Mouse (Mus musculus): ENCODE results near the gene Cpne4. TPM values are rescaled to one million over a fixed set of nuclear protein-coding genes. Genes with fewer than 3 reads are reported as not detected.
A peak's percentile ranks its signal among the peaks of the same experiment; 100 is the strongest.

Cpne4 gene
- polyA plus RNA-seq, 1 experiment, result 0.15 TPM

- H3K36me3 ChIP-seq (ENCODE audit: control insufficient read depth, insufficient read depth, low read length), result no peaks in the 10 kb centered on the region
- no peaks in the 10 kb centered on the region for H3K27me3 ChIP-seq (ENCODE audit: control insufficient read depth, insufficient read depth, low read length)
- peak; percentile 62; the same call in 1 of the 2 replicates for TF ChIP-seq CTCF (IDR thresholded peaks at IDR 0.05; ENCODE audit: borderline replicate concordance, control insufficient read depth, extremely low read depth, insufficient read depth, low read length, poor library complexity)
- no peak for TF ChIP-seq POLR2A (IDR thresholded peaks at IDR 0.05; ENCODE audit: control insufficient read depth, extremely low read depth, insufficient read depth, low read length, poor library complexity)
- peak; percentile 61 for DNase-seq
- WGBS, result 6% methylated on average over 25 of the region's 25 CpGs
- no peak overlapping the region for H3K27ac ChIP-seq (ENCODE audit: control insufficient read depth, insufficient read depth, low read length)
- no peak overlapping the region for H3K4me3 ChIP-seq (ENCODE audit: control insufficient read depth, insufficient read depth, low read length)
- no peaks in the 10 kb centered on the region for H3K4me1 ChIP-seq (replicated peaks; ENCODE audit: control insufficient read depth, insufficient read depth, low read length)
Observed at GRCm38 (mm10) chr9:104569480-104570167, 22.5 kb downstream of the Cpne4 start.

GRCm38 (mm10) chr9:104572856-104573255, 25.8 kb downstream of the Cpne4 start:
- Histone ChIP-seq H3K4me1 (replicated peaks; ENCODE audit: control insufficient read depth, insufficient read depth, low read length) (no peaks in the 10 kb centered on the region), H3K27ac (ENCODE audit: control insufficient read depth, insufficient read depth, low read length) (no peak overlapping the region), H3K4me3 (ENCODE audit: control insufficient read depth, insufficient read depth, low read length) (no peak overlapping the region), H3K36me3 (ENCODE audit: control insufficient read depth, insufficient read depth, low read length) (no peaks in the 10 kb centered on the region), H3K27me3 (ENCODE audit: control insufficient read depth, insufficient read depth, low read length) (no peaks in the 10 kb centered on the region)
- DNase-seq, result no peak
- TF ChIP-seq POLR2A (IDR thresholded peaks at IDR 0.05; ENCODE audit: control insufficient read depth, extremely low read depth, insufficient read depth, low read length, poor library complexity), result no peak
- TF ChIP-seq CTCF (IDR thresholded peaks at IDR 0.05; ENCODE audit: borderline replicate concordance, control insufficient read depth, extremely low read depth, insufficient read depth, low read length, poor library complexity), result no peak
- 90% methylated on average over 6 of the region's 6 CpGs for WGBS

- no peak overlapping the region for H3K4me3 ChIP-seq (ENCODE audit: control insufficient read depth, insufficient read depth, low read length)
- H3K27me3 ChIP-seq (ENCODE audit: control insufficient read depth, insufficient read depth, low read length), result no peaks in the 10 kb centered on the region
- H3K27ac ChIP-seq (ENCODE audit: control insufficient read depth, insufficient read depth, low read length), result no peak overlapping the region
- H3K36me3 ChIP-seq (ENCODE audit: control insufficient read depth, insufficient read depth, low read length), result no peaks in the 10 kb centered on the region
- TF ChIP-seq CTCF (IDR thresholded peaks at IDR 0.05; ENCODE audit: borderline replicate concordance, control insufficient read depth, extremely low read depth, insufficient read depth, low read length, poor library complexity) (peak; percentile 65; the same call in 1 of the 2 replicates), POLR2A (IDR thresholded peaks at IDR 0.05; ENCODE audit: control insufficient read depth, extremely low read depth, insufficient read depth, low read length, poor library complexity) (no peak)
- whole genome bisulfite sequencing, result 6% methylated on average over 6 of the region's 6 CpGs
- no peaks in the 10 kb centered on the region for H3K4me1 ChIP-seq (replicated peaks; ENCODE audit: control insufficient read depth, insufficient read depth, low read length)
- DNase-seq, result peak; percentile 29
Observed at GRCm38 (mm10) chr9:104574476-104574875, 27.4 kb downstream of the Cpne4 start.

- no peaks in the 10 kb centered on the region for H3K36me3 ChIP-seq (ENCODE audit: control insufficient read depth, insufficient read depth, low read length)
- H3K27me3 ChIP-seq (ENCODE audit: control insufficient read depth, insufficient read depth, low read length), result no peaks in the 10 kb centered on the region
- H3K27ac ChIP-seq (ENCODE audit: control insufficient read depth, insufficient read depth, low read length), result no peak overlapping the region
- 82% methylated on average over 6 of the region's 6 CpGs for WGBS
- no peak overlapping the region for H3K4me3 ChIP-seq (ENCODE audit: control insufficient read depth, insufficient read depth, low read length)
- no peak for DNase-seq
- TF ChIP-seq CTCF (IDR thresholded peaks at IDR 0.05; ENCODE audit: borderline replicate concordance, control insufficient read depth, extremely low read depth, insufficient read depth, low read length, poor library complexity) (no peak), POLR2A (IDR thresholded peaks at IDR 0.05; ENCODE audit: control insufficient read depth, extremely low read depth, insufficient read depth, low read length, poor library complexity) (no peak)
- no peaks in the 10 kb centered on the region for H3K4me1 ChIP-seq (replicated peaks; ENCODE audit: control insufficient read depth, insufficient read depth, low read length)
Observed at GRCm38 (mm10) chr9:104581921-104582624, 35.0 kb downstream of the Cpne4 start.

GRCm38 (mm10) chr9:104582675-104583074, 35.6 kb downstream of the Cpne4 start:
- WGBS, result 80% methylated on average over 6 of the region's 6 CpGs
- TF ChIP-seq POLR2A (IDR thresholded peaks at IDR 0.05; ENCODE audit: control insufficient read depth, extremely low read depth, insufficient read depth, low read length, poor library complexity) (no peak), CTCF (IDR thresholded peaks at IDR 0.05; ENCODE audit: borderline replicate concordance, control insufficient read depth, extremely low read depth, insufficient read depth, low read length, poor library complexity) (no peak)
- H3K4me1 ChIP-seq (replicated peaks; ENCODE audit: control insufficient read depth, insufficient read depth, low read length), result no peaks in the 10 kb centered on the region
- H3K27me3 ChIP-seq (ENCODE audit: control insufficient read depth, insufficient read depth, low read length), result no peaks in the 10 kb centered on the region
- H3K27ac ChIP-seq (ENCODE audit: control insufficient read depth, insufficient read depth, low read length), result no peak overlapping the region
- H3K4me3 ChIP-seq (ENCODE audit: control insufficient read depth, insufficient read depth, low read length), result no peak overlapping the region
- H3K36me3 ChIP-seq (ENCODE audit: control insufficient read depth, insufficient read depth, low read length), result no peaks in the 10 kb centered on the region
- no peak for DNase-seq

- TF ChIP-seq POLR2A (IDR thresholded peaks at IDR 0.05; ENCODE audit: control insufficient read depth, extremely low read depth, insufficient read depth, low read length, poor library complexity) (no peak), CTCF (IDR thresholded peaks at IDR 0.05; ENCODE audit: borderline replicate concordance, control insufficient read depth, extremely low read depth, insufficient read depth, low read length, poor library complexity) (no peak)
- Histone ChIP-seq H3K4me3 (ENCODE audit: control insufficient read depth, insufficient read depth, low read length) (no peak overlapping the region), H3K27ac (ENCODE audit: control insufficient read depth, insufficient read depth, low read length) (no peak overlapping the region), H3K27me3 (ENCODE audit: control insufficient read depth, insufficient read depth, low read length) (no peaks in the 10 kb centered on the region), H3K36me3 (ENCODE audit: control insufficient read depth, insufficient read depth, low read length) (no peaks in the 10 kb centered on the region), H3K4me1 (replicated peaks; ENCODE audit: control insufficient read depth, insufficient read depth, low read length) (no peaks in the 10 kb centered on the region)
- WGBS, result 52% methylated on average over 5 of the region's 5 CpGs
- no peak for DNase-seq
Observed at GRCm38 (mm10) chr9:104594550-104594949, 47.5 kb downstream of the Cpne4 start.

Data from thymus, adult 2 months (tissue).